Mouse (Mus musculus) stomach, embryonic 15.5 days (tissue): Measurements from ENCODE around the gene Map3k14. TPM values are rescaled to one million over a fixed set of nuclear protein-coding genes. Genes with fewer than 3 reads are reported as not detected.
"Not testable (repeated sequence)": the region's sequence is repeated elsewhere in the genome, so short reads cannot be mapped to it uniquely, and the experiment has no call there.

Source experiments
- ATAC-seq: fragments of 200-750 bp; cut with Nextera tagmentation; 2 replicates; pipeline ENCODE4 v1.8.0; 2017; ENCODE audit warnings: low read depth, moderate number of reproducible peaks, moderate TSS enrichment; ENCODE audit not compliant: insufficient read depth, low FRiP score
- H3K27ac ChIP-seq: fragments of 300-500 bp; sonication (generic); 2 replicates; pipeline ENCODE4 v1.5.1; 2015; ENCODE audit warnings: mild to moderate bottlenecking, inconsistent platforms
- H3K27me3 ChIP-seq: fragments of 300-500 bp; sonication (generic); replicated peaks from 2 replicates; pipeline ENCODE4 v1.6.1; 2015; ENCODE audit warnings: inconsistent platforms
- H3K36me3 ChIP-seq: fragments of 300-500 bp; sonication (generic); 2 replicates; pipeline ENCODE4 v1.6.1; 2015; ENCODE audit warnings: inconsistent platforms
- H3K4me1 ChIP-seq: fragments of 300-500 bp; sonication (generic); 2 replicates; pipeline ENCODE4 v1.6.1; 2015; ENCODE audit warnings: inconsistent platforms
- H3K4me2 ChIP-seq: fragments of 300-500 bp; sonication (generic); 2 replicates; pipeline ENCODE4 v1.6.1; 2015; ENCODE audit warnings: mild to moderate bottlenecking, inconsistent platforms
- H3K4me3 ChIP-seq: fragments of 300-500 bp; sonication (generic); replicated peaks from 2 replicates; pipeline ENCODE4 v1.5.1; 2015; ENCODE audit warnings: inconsistent platforms
- H3K9ac ChIP-seq: fragments of 300-500 bp; sonication (generic); 2 replicates; pipeline ENCODE4 v1.6.1; 2015; ENCODE audit warnings: inconsistent platforms
- H3K9me3 ChIP-seq: fragments of 300-500 bp; sonication (generic); 2 replicates; pipeline ENCODE4 v1.6.1; 2016; ENCODE audit warnings: inconsistent platforms
- WGBS: fragments of 180-500 bp; shearing (Covaris S2); methylation state at CpG from one replicate; pipeline ENCODE4 v1.1.7; 2015; 5-methylcytosine and 5-hydroxymethylcytosine counted together
- polyA plus RNA-seq: library from polyadenylated mRNA; unstranded; fragments of >200 nt; fragmentation: Nextera tagmentation; extraction: Ambion mirVana; gene quantifications from 2 replicates; pipeline ENCODE4 v1.2.1, GENCODE M21; 2015

Gene Map3k14
- polyA plus RNA-seq, 1 experiment from 2014 or later: 3.6 TPM

- Histone ChIP-seq H3K9me3 (no peaks in the 10 kb centered on the region), H3K4me3 (no peak overlapping the region), H3K9ac (no peak overlapping the region), H3K4me1 (peaks cover 11% of the 10 kb centered on the region), H3K36me3 (no peaks in the 10 kb centered on the region), H3K27ac (no peak overlapping the region), H3K27me3 (no peaks in the 10 kb centered on the region), H3K4me2 (no peak overlapping the region)
- 78% methylated on average over 5 of the region's 5 CpGs for WGBS
- ATAC-seq: no peak
Measured at GRCm38 (mm10) chr11:103292890-103293287, 25.6 kb upstream of the Map3k14 start.

- 16% methylated on average over 14 of the region's 14 CpGs for WGBS
- Histone ChIP-seq H3K27ac (no peak overlapping the region), H3K9ac (no peak overlapping the region), H3K4me3 (no peak overlapping the region), H3K4me1 (peaks cover 11% of the 10 kb centered on the region), H3K9me3 (no peaks in the 10 kb centered on the region), H3K4me2 (no peak overlapping the region), H3K27me3 (no peaks in the 10 kb centered on the region), H3K36me3 (no peaks in the 10 kb centered on the region)
- no peak for ATAC-seq
Measured at GRCm38 (mm10) chr11:103292152-103292889, 25.0 kb upstream of the Map3k14 start.

- H3K4me2 ChIP-seq, H3K4me3 ChIP-seq, ATAC-seq, H3K27me3 ChIP-seq, H3K27ac ChIP-seq, H3K9ac ChIP-seq, H3K9me3 ChIP-seq, H3K36me3 ChIP-seq: not testable (repeated sequence)
- peaks cover 14% of the 10 kb centered on the region for H3K4me1 ChIP-seq
- WGBS: 85% methylated on average over 7 of the region's 7 CpGs
Measured at GRCm38 (mm10) chr11:103290841-103291240, 23.6 kb upstream of the Map3k14 start.

DNA sequence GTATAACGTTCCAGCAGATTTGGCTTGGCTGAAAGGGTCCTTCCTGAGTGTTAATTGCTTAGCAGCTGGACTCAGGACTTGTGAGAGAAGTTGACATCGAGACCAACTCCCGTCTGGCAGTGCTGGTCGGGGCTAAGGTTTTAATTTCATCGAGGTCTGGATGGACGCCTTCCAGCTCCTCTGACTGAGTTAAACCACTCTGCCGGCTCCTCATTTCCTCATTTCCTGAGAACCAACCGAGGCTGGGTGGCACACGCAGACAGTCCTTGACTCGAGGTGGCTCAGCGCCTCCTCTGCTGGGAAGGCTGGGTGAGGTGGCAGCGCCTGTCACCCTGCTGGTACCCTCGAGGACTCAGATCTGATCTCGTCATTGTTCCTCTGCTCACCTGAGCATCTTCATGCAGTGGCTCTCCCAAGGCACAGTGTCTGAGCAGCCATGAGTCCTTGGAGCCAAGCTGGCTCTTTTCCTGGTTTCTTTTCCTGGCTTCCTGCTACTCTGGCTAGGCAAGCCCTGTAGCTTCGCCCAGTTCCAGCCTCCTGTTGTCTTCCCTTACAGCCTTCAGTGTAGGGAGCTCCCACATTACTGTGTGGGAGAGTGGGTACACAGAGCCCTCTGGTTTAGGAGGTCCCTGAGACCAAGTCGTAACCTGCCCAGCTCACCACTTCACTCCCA, 21.2 kb upstream of the Map3k14 start:
- Histone ChIP-seq H3K36me3 (no peaks in the 10 kb centered on the region), H3K4me3 (no peak overlapping the region), H3K9ac (no peak overlapping the region), H3K27ac (no peak overlapping the region), H3K27me3 (no peaks in the 10 kb centered on the region), H3K4me1 (peaks cover 18% of the 10 kb centered on the region), H3K4me2 (no peak overlapping the region), H3K9me3 (no peaks in the 10 kb centered on the region)
- WGBS: 54% methylated on average over 16 of the region's 16 CpGs
- no peak for ATAC-seq

GRCm38 (mm10) chr11:103286910-103287309, 19.6 kb upstream of the Map3k14 start:
- H3K9me3 ChIP-seq: no peaks in the 10 kb centered on the region
- peaks cover 13% of the 10 kb centered on the region for H3K4me1 ChIP-seq
- no peak overlapping the region for H3K4me3 ChIP-seq
- H3K9ac ChIP-seq: no peak overlapping the region
- H3K27me3 ChIP-seq: no peaks in the 10 kb centered on the region
- WGBS: 90% methylated on average over 5 of the region's 5 CpGs
- H3K4me2 ChIP-seq: no peak overlapping the region
- H3K27ac ChIP-seq: no peak overlapping the region
- ATAC-seq: no peak
- H3K36me3 ChIP-seq: no peaks in the 10 kb centered on the region

GRCm38 (mm10) chr11:103285951-103286350, 18.7 kb upstream of the Map3k14 start:
- no peaks in the 10 kb centered on the region for H3K9me3 ChIP-seq
- ATAC-seq: peak; percentile 43; the same call in 1 of the 2 replicates
- WGBS: 18% methylated on average over 6 of the region's 6 CpGs
- no peaks in the 10 kb centered on the region for H3K27me3 ChIP-seq
- peak overlapping the region; percentile 11; the same call in 1 of the 2 replicates for H3K27ac ChIP-seq
- no peak overlapping the region for H3K9ac ChIP-seq
- no peak overlapping the region for H3K4me3 ChIP-seq
- H3K4me1 ChIP-seq: peaks cover 11% of the 10 kb centered on the region; the same call in 1 of the 2 replicates
- no peak overlapping the region for H3K4me2 ChIP-seq
- H3K36me3 ChIP-seq: no peaks in the 10 kb centered on the region

- Histone ChIP-seq H3K4me3 (no peak overlapping the region), H3K27ac (no peak overlapping the region; the same call in 1 of the 2 replicates), H3K4me1 (peaks cover 11% of the 10 kb centered on the region; the same call in 1 of the 2 replicates), H3K27me3 (no peaks in the 10 kb centered on the region), H3K9me3 (no peaks in the 10 kb centered on the region), H3K36me3 (no peaks in the 10 kb centered on the region), H3K4me2 (no peak overlapping the region), H3K9ac (no peak overlapping the region)
- ATAC-seq: no peak
- 75% methylated on average over 10 of the region's 10 CpGs for WGBS
Measured at GRCm38 (mm10) chr11:103285276-103285675, 18.0 kb upstream of the Map3k14 start.

DNA sequence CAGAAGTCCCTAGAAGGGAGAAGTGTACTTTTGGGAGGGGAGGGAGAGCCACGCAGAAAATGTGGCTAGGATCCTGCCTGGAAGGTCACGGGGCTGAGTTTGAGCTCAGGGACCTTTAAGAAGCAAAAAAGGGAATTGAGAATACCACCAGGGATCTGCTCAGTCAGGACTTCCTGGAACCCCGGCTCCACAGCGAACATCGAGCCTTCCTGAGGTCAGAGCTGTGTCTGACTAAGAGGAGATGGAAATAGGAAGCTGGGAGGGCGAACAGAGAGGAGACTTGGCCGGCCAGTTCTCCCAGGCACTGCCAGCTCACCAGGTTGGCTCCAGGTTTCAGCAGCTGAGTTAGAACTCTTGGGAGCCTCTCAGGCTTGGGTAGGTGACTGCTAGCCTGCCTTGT, 14.5 kb upstream of the Map3k14 start:
- H3K27ac ChIP-seq: no peak overlapping the region
- no peaks in the 10 kb centered on the region for H3K9me3 ChIP-seq

GRCm38 (mm10) chr11:103276450-103276849, 9.2 kb upstream of the Map3k14 start:
- Histone ChIP-seq H3K9ac (no peak overlapping the region), H3K36me3 (no peaks in the 10 kb centered on the region), H3K9me3 (no peaks in the 10 kb centered on the region), H3K4me2 (no peak overlapping the region), H3K27ac (no peak overlapping the region), H3K27me3 (no peaks in the 10 kb centered on the region), H3K4me1 (no peaks in the 10 kb centered on the region), H3K4me3 (no peak overlapping the region)
- 93% methylated on average over 8 of the region's 8 CpGs for WGBS
- no peak for ATAC-seq

More for the DNA sequence above, 14.5 kb upstream of the Map3k14 start:
- no peaks in the 10 kb centered on the region for H3K36me3 ChIP-seq
- no peak for ATAC-seq
- no peaks in the 10 kb centered on the region for H3K27me3 ChIP-seq
- H3K4me3 ChIP-seq: no peak overlapping the region
- no peak overlapping the region for H3K4me2 ChIP-seq
- 57% methylated on average over 7 of the region's 7 CpGs for WGBS
- no peak overlapping the region for H3K9ac ChIP-seq
- H3K4me1 ChIP-seq: peaks cover 7% of the 10 kb centered on the region; the same call in 1 of the 2 replicates

DNA sequence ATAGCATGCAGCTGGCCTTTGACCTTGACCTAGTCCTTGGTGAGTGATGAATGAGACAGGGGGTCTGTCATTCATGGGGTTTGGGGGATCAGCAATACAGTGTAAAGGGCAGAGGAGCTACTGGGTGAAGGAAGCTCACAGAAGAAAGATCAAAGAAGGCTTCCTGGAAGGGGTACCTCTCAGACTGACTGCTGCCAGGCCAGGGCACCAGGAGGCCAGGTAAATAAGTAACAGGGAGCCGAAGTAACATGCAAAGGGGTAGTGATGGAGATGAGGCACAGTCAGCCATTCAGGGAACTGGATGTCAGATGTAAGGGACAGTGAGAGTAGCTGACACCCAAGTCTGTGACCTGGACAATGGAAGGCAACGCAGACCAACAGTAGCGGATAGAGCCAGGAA, 5.6 kb upstream of the Map3k14 start:
- no peak overlapping the region for H3K4me2 ChIP-seq
- no peak overlapping the region for H3K27ac ChIP-seq
- H3K36me3 ChIP-seq: no peaks in the 10 kb centered on the region
- ATAC-seq: no peak
- H3K27me3 ChIP-seq: no peaks in the 10 kb centered on the region
- H3K4me3 ChIP-seq: no peak overlapping the region
- H3K9ac ChIP-seq: no peak overlapping the region
- 75% methylated on average over 3 of the region's 3 CpGs for WGBS
- H3K9me3 ChIP-seq: no peaks in the 10 kb centered on the region
- 0 out of 2 replicates have a peak, but pooled peaks cover 4% of the 10 kb centered on the region for H3K4me1 ChIP-seq

GRCm38 (mm10) chr11:103271979-103272378, 4.7 kb upstream of the Map3k14 start:
- Histone ChIP-seq H3K4me2 (no peak overlapping the region), H3K9ac (no peak overlapping the region), H3K27ac (no peak overlapping the region), H3K4me3 (no peak overlapping the region), H3K4me1 (0 out of 2 replicates have a peak, but pooled peaks cover 6% of the 10 kb centered on the region), H3K9me3 (no peaks in the 10 kb centered on the region), H3K27me3 (no peaks in the 10 kb centered on the region), H3K36me3 (no peaks in the 10 kb centered on the region)
- ATAC-seq: no peak
- 65% methylated on average over 6 of the region's 6 CpGs for WGBS

GRCm38 (mm10) chr11:103269426-103269825, 2.2 kb upstream of the Map3k14 start:
- Histone ChIP-seq H3K9me3 (no peaks in the 10 kb centered on the region), H3K27me3 (no peaks in the 10 kb centered on the region), H3K4me3 (no peak overlapping the region), H3K4me1 (peaks cover 23% of the 10 kb centered on the region; the same call in 1 of the 2 replicates), H3K4me2 (no peak overlapping the region), H3K9ac (no peak overlapping the region), H3K36me3 (no peaks in the 10 kb centered on the region), H3K27ac (no peak overlapping the region)
- 65% methylated on average over 5 of the region's 5 CpGs for WGBS
- ATAC-seq: no peak
